Mouse (Mus musculus) erythroid progenitor cell, adult 5-6 weeks (primary cell): ENCODE data around the gene Ttc9. TPM values are rescaled to one million over a fixed set of nuclear protein-coding genes. Genes with fewer than 3 reads are reported as not detected.

ENCODE experiments used
- ATAC-seq: replicated peaks from 2 replicates; pipeline ENCODE4 v1.8.0; 2016; ENCODE audit warnings: moderate number of reproducible peaks, mild to moderate bottlenecking, moderate TSS enrichment, inconsistent platforms; ENCODE audit not compliant: poor library complexity, low FRiP score, severe bottlenecking
- total RNA-seq, 2 experiments: library from RNA; stranded (forward) in 1 of 2; stranded (reverse) in 1 of 2; fragments of 150-400 nt in 1 of 2; fragments of 186-747, 209-891 nt in 1 of 2; gene quantifications; 2 replicates each; pipeline versions ENCODE4 v1.2.3 to v1.2.4; 2015 to 2017; ENCODE audit warnings: low replicate concordance in 2 of 2

The Ttc9 gene
- not detected in 2 replicates for total RNA-seq (2015; ENCODE audit: low replicate concordance)
- not detected in 2 replicates for total RNA-seq (2017; ENCODE audit: low replicate concordance)

DNA sequence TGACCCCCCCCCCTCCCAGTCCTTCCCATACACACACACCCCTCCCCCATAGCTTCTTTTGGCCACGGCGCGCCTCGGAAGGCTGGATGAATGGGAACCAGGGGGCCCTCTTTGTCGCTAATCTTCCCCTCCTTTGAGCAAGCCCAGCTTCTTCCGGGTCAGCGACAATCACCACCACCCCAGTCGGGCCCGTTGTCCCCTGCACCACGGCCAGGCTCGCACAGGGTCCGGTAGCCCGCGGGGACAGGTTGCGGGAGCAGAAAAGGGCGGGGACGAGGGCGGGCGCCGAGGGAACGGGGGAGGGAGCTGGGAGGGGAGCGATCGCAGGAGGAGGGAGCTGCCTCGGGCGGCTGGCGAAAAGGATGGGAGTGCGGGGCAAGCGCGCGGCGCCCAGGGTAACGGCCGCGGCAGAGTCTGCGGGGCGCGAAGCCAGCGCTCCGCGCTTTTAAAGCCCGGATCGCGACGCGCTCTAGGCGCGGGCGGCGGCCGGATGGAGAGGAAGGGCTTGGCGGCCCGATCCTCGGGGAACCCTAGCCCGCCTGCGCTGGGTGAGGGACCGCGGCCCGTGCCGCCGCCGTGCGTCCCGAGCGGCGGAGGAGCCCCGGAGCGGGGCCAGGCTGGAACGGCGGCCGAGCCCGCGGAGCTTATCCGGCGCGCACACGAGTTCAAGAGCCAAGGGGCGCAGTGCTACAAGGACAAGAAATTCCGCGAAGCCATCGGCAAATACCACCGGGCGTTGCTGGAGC lies at the start of gene Ttc9:
Gene Ttc9 (plus strand): TSS at position 335 of the 746 bp plus-strand sequence.
- ATAC-seq: no peak

DNA sequence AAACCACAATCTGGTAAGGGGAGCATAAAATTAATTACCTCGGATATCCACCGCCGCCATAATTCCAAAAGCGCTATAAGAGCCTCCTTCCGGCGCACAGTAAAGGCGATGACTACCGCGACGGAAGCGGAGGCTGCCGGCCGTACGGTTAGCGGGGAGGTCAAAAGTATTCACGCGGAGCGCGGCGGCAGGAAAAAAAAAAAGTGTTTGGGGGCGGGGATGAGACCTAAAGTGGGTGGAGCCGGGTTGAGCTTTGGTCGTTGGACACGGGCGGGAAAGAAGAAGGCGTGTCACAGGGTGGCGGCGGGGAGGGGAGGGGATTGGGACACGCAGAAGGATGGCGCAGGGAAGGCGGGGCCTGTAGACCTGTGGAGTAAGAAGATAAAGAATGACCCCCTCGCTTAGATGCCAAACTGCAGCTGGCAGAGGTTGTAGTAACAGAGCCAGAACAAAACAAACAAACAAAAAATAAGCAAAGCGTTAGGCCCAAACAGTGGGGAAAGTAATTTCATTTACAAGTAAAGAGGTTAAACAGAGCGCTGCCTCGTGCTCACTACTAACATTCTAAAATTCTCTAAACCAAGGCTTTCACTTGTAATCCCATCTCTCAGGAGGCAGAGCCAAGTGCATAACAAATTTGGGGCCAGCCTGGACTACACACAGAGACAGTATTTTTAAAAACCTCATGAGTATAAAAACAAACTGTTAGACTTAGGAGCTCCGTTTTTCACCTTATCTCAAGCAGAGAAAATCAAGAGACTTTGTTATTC lies 36.0 kb upstream of the Ttc9 start, which contains the start of gene Med6:
Gene Med6 (minus strand): TSS at position 107 of the 770 bp plus-strand sequence.
- peak; percentile 97 for ATAC-seq

DNA sequence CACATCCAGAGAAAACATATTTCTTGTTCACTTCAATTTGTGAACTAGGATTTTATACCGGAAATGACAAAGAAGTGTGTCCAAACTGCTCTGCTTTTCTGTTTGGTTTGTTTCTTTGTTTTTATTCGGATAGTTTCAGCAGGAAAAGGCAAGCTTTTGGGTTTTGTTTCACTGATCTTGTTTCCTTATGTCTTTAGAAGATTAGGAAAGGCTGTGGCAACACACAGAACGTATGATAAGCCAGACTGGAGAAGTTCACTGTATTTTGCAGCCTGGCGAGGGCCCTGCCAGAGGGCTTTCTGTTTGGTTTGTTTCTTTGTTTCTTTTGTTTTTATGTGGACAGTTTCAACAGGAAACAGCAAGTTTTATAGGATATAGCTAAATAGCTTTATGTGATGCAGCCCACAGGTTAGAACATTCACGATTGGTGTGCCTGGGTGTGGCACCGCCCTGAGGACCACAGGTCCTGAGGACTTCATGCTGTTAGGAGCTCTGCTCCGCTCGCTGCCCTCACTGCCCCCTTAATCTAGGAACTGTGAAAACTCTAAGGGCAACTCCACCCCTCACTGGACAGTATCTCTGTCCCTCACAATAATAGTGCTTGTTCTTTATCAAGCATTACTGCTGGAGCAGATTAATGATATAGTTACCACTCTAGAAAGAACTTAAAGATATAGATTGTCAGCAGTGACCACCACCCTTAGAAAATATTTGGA lies 34.3 kb upstream of the Ttc9 start:
- ATAC-seq: peak; percentile 48

DNA sequence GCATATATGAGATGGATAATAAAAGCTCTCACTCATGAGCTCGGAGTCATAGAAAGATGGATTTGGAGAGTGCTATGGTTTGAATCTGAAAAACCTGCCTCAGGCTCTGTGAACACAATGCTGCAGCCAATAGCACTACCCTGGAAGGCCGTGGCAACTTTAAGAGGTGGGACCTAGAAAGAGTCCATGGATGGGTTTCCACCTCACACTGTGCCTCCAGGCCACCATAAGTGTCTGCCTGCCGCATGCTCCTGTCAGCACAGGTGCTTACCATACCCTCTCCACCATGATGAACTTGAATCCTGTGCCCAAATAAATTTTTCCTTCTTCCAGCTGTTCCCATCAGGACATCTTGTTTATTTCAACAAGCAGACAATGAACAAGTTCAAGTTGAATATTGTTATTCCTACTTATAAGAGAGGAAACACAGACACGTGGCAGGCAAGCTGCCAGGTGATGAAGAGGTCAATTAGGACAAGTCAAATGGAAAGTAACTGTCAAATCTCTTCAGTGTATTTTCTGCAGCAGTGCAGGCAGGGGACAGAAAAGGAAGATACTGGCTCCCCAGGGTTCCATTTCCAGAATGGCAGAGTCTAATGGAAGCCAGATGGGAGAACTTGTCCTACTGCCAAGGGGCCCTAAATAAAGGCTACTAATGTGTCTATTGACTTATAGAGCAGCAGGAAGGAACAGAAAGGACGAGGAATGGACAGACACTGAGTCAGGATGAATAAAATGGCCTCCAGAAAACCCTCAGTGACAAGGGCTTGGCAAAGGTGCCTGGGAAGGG lies 25.9 kb upstream of the Ttc9 start:
- ATAC-seq: no peak

DNA sequence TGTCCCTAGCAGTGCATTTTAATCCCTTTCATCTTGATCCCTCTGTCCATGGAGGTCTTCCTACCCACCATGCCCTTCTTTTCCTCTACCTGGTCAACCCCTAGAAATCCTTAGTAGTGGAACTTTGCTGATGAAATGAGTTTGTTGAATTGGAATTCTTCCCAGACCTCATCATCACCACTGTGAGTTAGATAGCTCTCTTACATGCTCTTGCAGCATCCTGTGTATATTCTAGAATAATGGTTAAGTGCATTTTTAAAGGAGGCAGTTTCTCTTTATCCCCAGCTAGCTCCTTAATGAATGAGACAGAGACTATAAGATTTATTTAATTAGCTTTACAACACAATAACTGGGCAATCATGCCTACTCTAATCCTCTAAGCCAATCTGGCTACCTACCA lies 21.6 kb upstream of the Ttc9 start:
- no peak for ATAC-seq

DNA sequence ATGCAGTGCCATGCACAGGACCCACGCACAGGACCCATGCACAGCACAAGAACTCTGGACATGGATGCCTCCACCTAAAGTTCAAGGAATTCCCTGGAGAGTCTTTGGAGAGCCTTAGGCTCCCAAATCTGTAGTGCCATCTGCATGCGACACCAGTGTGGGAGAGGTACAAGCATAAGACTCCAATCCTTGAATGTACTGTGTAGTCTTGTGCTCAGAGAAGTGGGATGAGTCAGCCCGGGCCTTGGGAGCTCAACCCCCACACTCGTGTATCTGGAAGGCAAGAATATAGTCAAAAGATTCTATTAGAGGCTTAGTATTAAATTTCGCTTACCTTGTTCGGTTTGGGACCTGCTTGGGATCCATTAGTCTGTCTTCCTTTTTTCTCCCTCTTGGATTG lies 15.2 kb upstream of the Ttc9 start:
- no peak for ATAC-seq

DNA sequence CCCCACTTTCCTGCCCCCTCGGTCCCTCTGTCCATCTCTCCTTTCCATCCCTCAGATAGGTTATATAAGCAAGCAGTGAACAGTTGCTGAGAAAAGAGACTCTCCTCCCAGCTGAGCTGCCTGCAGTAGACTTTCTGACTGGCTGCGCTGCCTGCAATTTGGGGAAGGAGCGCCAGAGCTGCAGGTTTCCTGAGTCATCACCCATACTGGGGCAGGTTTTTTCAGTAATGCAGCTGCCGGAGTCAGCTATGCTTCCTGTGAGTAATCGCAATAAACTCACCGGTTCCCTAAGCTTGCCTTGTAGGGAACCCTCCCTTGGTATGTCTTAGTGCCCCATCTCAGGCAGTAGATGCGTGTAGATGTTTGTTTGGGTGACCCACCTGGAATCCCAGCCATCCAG lies 14.1 kb upstream of the Ttc9 start:
- no peak for ATAC-seq

DNA sequence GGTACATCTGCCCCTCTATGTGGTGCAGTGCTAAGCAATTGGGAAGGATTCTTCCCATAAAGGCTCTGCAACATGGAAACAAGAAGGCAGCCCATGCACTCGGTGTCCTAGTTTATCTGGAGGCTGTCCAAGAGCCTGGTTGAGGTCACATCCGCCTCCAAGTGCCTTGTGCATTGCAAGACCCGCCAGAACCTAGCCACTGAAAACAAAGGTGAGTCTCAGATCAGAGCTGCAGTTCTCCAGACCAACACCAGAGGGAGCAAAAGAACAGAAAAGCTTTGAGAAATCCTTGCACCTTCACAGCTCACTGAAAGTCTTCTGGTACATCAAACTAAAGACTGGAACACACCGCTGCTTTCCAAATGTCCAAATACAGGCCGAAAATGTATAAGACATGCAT lies 11.7 kb upstream of the Ttc9 start:
- ATAC-seq: 0 out of 2 replicates have a peak, but pooled peaks have one; percentile 64

DNA sequence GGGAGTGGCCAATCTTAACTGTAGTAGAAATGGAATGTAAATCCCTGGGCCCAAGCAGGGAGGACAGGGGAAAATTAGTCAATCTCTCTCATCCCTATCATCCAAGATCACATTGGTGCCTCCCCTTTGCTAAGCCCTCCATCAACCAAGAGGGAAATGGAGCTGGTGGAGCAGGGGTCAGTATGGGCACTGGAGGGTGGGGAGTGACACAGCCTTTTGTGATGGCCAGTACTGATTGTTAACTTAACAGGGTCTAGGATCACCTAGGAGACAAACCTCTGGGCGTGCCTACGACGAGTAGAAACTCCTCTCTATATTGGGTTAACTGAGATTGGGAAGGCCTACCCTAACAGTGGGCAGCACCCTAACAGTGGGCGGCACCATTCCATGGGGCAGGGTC lies 7.7 kb upstream of the Ttc9 start:
- no peak for ATAC-seq

DNA sequence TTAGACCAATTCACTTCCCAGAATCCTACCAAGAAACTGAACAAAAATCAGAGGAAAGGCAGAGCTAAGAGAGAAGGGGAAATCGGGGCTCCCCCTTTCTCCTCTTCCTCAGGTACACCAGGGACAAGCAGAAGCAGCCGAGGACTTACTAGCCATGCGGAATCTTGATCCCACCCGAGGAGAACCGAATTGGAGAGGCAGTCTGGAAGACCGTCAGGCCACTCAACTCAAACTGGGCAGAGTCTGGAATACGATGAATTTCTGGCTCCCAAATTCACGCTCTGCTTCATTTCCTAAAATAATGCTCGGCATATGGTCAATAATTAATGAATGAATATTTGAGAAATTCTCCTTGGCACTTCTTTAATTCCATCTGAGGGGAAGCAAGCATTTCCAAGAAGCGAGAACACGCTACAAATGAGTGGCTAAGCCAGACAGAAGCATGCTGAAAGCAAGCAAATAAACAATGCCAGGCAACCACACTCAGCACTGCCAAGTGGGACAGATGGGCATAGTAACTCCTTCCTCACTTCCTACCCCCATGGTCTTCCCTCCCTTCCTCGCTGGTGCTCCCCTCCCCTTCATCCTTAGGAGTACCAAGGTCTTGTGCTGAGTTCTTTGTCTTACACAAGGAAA lies 4.7 kb upstream of the Ttc9 start:
- no peak for ATAC-seq

DNA sequence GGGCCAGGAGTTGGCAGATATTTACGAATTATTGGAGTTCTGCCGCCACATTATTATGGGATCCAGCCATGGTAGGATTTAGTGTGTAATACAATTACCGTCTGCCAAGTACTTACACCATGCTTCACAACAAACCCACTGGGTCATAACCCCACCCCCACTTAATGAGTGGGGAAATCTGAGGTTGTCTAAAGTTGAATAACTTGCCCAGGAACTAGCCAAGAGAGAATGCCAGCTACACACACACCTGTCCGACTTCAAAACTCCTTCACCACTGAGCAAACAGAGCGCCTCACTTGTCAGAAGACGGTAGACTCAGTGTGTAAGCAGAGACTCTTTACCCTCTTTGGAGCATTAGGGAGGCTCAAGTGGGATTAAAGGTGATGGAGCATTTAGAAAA lies 3.6 kb upstream of the Ttc9 start:
- no peak for ATAC-seq

DNA sequence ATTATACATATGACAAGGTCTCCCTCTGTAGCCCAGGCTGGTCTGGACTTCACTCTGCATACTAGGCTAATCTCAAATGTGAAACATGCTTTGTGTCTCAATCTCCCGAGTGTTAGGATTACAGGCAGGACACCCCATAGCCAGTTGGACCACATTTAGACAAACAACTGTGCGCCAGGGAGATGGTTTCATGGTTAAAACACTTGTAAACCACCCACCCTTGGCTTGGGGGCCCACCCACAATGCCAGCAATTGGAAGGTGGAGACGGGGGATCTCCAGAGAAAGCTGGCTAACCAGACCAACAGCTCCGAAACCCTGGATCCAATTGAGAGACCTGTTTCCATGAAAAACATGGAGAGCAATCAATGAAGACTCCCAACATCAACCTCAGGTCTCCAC lies 3.0 kb upstream of the Ttc9 start:
- no peak for ATAC-seq

DNA sequence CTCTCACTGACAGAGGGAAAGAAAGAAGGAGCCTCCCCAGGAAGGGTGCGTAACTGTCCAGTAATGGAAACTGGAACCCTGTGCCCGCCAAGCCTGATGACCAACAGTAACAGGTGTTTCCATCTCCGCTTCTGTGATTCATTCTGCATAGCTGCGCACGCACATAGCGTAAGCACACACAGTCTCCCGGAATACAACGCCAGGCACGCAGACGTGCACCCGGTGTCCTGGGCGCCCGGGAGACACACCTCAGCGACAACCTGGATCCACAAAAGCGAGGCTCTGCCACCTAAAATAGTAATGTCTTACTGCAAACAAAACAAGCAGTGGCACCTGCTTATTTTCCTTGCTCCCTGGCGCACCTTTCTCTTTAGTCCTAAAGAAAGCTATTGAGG lies 532 bp upstream of the Ttc9 start:
- ATAC-seq: no peak

DNA sequence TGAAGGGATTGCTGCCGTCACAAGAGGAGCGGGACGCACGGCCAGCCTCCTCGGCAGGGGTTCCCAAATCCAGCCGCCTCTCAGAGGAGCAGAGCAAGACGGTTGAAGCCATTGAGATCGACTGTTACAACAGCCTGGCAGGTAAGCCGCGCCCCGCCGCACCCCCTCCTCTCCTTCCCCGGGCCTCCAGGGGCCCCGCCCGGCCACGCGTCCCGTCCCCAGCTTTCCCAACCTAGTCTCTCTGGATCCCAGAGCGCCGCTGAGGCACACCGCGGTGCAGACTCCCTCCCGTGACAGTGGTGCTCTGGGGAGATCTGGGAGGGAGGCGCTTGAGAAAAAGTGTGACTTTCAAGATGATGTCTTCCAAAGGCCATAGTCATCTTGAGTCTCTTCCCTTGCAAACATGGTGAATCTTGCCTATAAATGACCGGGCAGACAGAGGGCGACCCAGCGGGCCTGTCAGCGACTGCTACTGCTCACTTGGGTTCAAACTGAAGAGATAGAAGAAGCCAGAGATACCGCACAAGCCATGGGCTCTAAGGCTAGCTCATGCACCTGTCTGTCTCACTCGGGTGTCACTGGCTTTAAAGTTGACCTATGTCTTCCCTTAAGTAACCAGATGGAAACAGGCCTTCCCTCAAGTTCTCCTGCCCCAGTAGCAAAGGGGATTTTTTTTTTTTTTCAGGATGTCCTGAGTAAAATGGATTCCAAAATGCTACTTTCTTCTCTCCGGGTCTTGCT lies 782 bp downstream of the Ttc9 start:
- no peak for ATAC-seq

DNA sequence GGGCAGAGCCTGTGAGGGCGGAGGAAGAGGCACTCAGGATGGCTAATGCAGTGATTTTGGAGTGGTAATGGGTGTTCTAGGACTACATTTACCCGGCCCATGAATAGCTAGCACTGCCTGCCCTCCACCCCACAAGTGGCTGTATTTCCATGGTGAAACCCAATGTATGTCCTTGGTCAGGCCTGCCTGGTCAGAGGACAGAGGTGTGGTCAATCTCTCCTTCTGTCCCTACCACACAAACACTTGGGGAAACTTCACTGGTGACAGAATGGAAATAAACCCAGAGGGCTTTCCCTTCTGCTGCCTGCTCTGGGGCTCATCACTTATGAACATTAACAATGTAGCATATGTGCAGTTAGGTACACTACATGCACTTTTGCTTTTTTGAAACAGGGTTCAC lies 2.2 kb downstream of the Ttc9 start:
- no peak for ATAC-seq

DNA sequence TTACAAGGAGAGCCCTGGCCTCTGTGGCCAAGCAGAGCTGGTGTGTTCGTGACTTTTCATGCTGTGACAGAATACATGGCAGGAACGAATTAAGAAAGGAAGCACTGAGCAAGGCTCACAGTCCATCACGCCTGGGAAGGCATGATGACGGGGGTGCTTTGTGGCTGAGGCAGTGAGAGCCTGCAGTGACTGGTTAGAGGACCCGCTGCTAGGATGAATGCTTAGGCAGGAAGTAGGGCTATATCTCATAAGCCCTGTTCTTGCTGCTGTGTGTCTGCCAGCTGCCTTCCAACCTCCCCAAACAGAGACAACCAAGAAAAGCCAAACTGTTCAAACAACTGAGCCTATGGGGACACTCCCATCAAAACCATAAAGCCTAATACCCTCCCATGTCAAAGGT lies 9.6 kb downstream of the Ttc9 start:
- no peak for ATAC-seq

DNA sequence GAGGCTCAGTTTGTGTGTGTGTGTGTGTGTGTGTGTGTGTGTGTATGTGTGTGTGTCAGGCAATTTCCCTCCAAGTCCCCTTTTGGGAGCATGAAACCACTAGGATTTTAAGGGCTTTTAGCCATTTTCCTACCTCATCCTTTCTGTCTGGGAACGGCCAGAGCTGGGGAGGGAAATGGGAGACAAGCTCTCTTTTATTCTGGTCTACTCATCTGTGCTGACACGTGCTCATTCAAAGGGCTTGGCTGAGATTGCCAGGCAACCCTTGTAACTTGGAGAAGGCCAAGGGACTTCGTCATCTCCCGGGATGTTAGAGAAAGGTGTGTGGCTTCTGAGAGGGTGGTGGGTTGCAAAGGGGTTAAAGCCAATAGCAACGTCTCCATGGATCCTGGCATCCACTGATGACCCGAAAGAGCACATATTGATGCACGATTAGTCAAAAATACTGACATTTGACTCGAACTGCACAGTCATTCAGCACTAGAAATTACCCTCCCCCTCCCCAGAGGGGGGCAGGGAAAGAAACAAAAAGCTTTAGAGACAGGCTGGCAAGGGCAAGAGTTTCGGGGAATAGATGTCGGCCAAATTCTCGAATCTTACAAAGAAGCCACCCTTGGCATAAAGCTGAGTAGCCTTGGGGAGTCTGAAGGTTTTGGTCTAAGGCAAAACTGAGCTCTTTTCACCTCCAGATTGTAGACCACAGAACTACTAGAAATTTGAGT lies 11.5 kb downstream of the Ttc9 start:
- ATAC-seq: no peak

DNA sequence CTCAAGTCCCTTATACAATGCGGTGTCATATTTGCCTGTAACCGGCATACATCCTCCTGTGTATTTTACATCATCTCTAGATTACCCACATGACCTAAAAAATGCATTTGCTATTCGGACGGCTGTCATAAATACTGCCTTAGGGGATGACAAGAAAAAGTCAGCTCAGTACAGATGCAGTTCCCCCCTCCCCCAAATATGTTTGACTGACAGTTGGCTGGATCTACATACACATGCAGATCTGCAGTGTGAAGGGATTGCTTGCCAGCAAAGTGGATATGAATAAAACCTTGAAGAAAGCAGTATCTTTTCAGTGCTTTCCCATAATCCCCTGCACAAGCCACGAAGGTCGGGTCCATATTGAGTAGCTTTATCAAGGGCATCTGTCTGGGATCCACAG lies 15.8 kb downstream of the Ttc9 start:
- no peak for ATAC-seq
